Mouse (Mus musculus) gastrocnemius, adult 8-10 months (tissue): ENCODE results near the gene Krtap19-5. TPM values are rescaled to one million over a fixed set of nuclear protein-coding genes. Genes with fewer than 3 reads are reported as not detected.

ENCODE experiments used
- DNase-seq, 2 experiments: peaks; one replicate each; pipeline ENCODE4 v3.0.0; 2022; ENCODE audit warnings: low spot score in 2 of 2
- total RNA-seq, 4 experiments: library from RNA; stranded (reverse); gene quantifications; 2 replicates each; pipeline ENCODE4 v1.2.4; 2022

Gene Krtap19-5
- total RNA-seq = not detected

- DNase-seq = no peak
Observed at GRCm38 (mm10) chr16:88896357-88896756, at the start of gene Krtap19-5. Krtap19-5 (minus strand) TSS chr16:88896457.

- DNase-seq = no peak
Observed at GRCm38 (mm10) chr16:88941106-88941505, 44.8 kb upstream of the Krtap19-5 start.

GRCm38 (mm10) chr16:88938252-88938651 lies 42.0 kb upstream of the Krtap19-5 start:
- DNase-seq = no peak

- no peak for DNase-seq
Observed at GRCm38 (mm10) chr16:88932165-88932564, 35.9 kb upstream of the Krtap19-5 start, which contains the start of gene Krtap19-9b. Krtap19-9b (minus strand) TSS chr16:88932265.

- DNase-seq = no peak
Observed at GRCm38 (mm10) chr16:88886870-88887269, 9.4 kb downstream of the Krtap19-5 start.

- no peak for DNase-seq
Observed at GRCm38 (mm10) chr16:88884989-88885388, 11.3 kb downstream of the Krtap19-5 start, which contains the start of gene Krtap19-4. Krtap19-4 (minus strand) TSS chr16:88885089.

GRCm38 (mm10) chr16:88877938-88878337 lies 18.3 kb downstream of the Krtap19-5 start, which contains the start of gene Krtap19-3:
Krtap19-3 (minus strand) TSS chr16:88878038.
- DNase-seq = no peak

GRCm38 (mm10) chr16:88874169-88874568 lies 22.1 kb downstream of the Krtap19-5 start, which contains the start of gene Krtap19-2:
Krtap19-2 (minus strand) TSS chr16:88874269.
- no peak for DNase-seq

- DNase-seq = no peak
Observed at GRCm38 (mm10) chr16:88869311-88869710, 26.9 kb downstream of the Krtap19-5 start, which contains the start of gene Krtap19-1. Krtap19-1 (minus strand) TSS chr16:88869411.

- no peak for DNase-seq
Observed at GRCm38 (mm10) chr16:88864887-88865407, 31.3 kb downstream of the Krtap19-5 start.

- DNase-seq = no peak
Observed at GRCm38 (mm10) chr16:88851450-88851849, 44.8 kb downstream of the Krtap19-5 start.

- no peak for DNase-seq
Observed at GRCm38 (mm10) chr16:88848558-88848957, 47.7 kb downstream of the Krtap19-5 start.

GRCm38 (mm10) chr16:88847363-88847762 lies 48.9 kb downstream of the Krtap19-5 start:
- DNase-seq = no peak

Other genes starting within 250 kb of the Krtap19-5 start
- not detected for gene Krtap26-1, start 248.7 kb downstream of the Krtap19-5 start, total RNA-seq
- gene Krtap27-1, start 224.8 kb downstream of the Krtap19-5 start, total RNA-seq = not detected
- not detected for gene 2310061N02Rik, start 188.5 kb downstream of the Krtap19-5 start, total RNA-seq
- gene Krtap13-1, start 167.6 kb downstream of the Krtap19-5 start, total RNA-seq = not detected
- gene Krtap13, start 144.8 kb downstream of the Krtap19-5 start, total RNA-seq = not detected
- not detected for gene 2310034C09Rik, start 137.6 kb downstream of the Krtap19-5 start, total RNA-seq
- not detected for gene 2310057N15Rik, start 122.3 kb downstream of the Krtap19-5 start, total RNA-seq
- not detected for gene Gm5965, start 118.6 kb downstream of the Krtap19-5 start, total RNA-seq
- not detected for gene Gm20741, start 84.2 kb downstream of the Krtap19-5 start, total RNA-seq
- gene Krtap15, start 76.2 kb downstream of the Krtap19-5 start, total RNA-seq = not detected
- not detected for gene Krtap14, start 70.3 kb downstream of the Krtap19-5 start, total RNA-seq
- gene Krtap19-1, start 27.0 kb downstream of the Krtap19-5 start, total RNA-seq = not detected
- not detected for gene Krtap19-2, start 22.2 kb downstream of the Krtap19-5 start, total RNA-seq
- not detected for gene Krtap19-3, start 18.4 kb downstream of the Krtap19-5 start, total RNA-seq
- gene Krtap19-4, start 11.4 kb downstream of the Krtap19-5 start, total RNA-seq = not detected
- not detected for gene Krtap19-9b, start 35.8 kb upstream of the Krtap19-5 start, total RNA-seq
- gene Krtap16-3, start 66.4 kb upstream of the Krtap19-5 start, total RNA-seq = not detected
- gene Krtap22-2, start 114.3 kb upstream of the Krtap19-5 start, total RNA-seq = not detected
- gene Gm10229, start 118.8 kb upstream of the Krtap19-5 start, total RNA-seq = not detected
- not detected for gene Krtap6-1, start 135.2 kb upstream of the Krtap19-5 start, total RNA-seq
- gene Gm10228, start 145.0 kb upstream of the Krtap19-5 start, total RNA-seq = not detected
- not detected for gene Krtap6-5, start 151.4 kb upstream of the Krtap19-5 start, total RNA-seq
- gene 1110025L11Rik, start 167.5 kb upstream of the Krtap19-5 start, total RNA-seq = not detected
- not detected for gene Krtap6-3, start 187.6 kb upstream of the Krtap19-5 start, total RNA-seq
- not detected for gene Gm6358, start 244.4 kb upstream of the Krtap19-5 start, total RNA-seq